Mouse (Mus musculus) limb, embryonic 13.5 days (tissue): ENCODE measurements around the gene Fuk. TPM values are rescaled to one million over a fixed set of nuclear protein-coding genes. Genes with fewer than 3 reads are reported as not detected.
"Not testable (repeated sequence)": the region's sequence is repeated elsewhere in the genome, so short reads cannot be mapped to it uniquely, and the experiment has no call there.

Experiments
- ATAC-seq: fragments of 200-750 bp; cut with Nextera tagmentation; 2 replicates; pipeline ENCODE4 v1.8.0; 2017; ENCODE audit warnings: low read depth, moderate number of reproducible peaks, moderate TSS enrichment; ENCODE audit not compliant: low FRiP score
- H3K27ac ChIP-seq: fragments of 300-500 bp; sonication (generic); 2 replicates; pipeline ENCODE4 v1.5.1; 2015; ENCODE audit warnings: inconsistent platforms, mild to moderate bottlenecking, moderate library complexity
- H3K27me3 ChIP-seq: fragments of 300-500 bp; sonication (generic); 2 replicates; pipeline ENCODE4 v1.6.1; 2015; ENCODE audit warnings: mild to moderate bottlenecking, inconsistent platforms
- H3K36me3 ChIP-seq: fragments of 300-500 bp; sonication (generic); 2 replicates; pipeline ENCODE4 v1.6.1; 2015; ENCODE audit warnings: inconsistent platforms, mild to moderate bottlenecking, moderate library complexity
- H3K4me1 ChIP-seq: fragments of 300-500 bp; sonication (generic); 2 replicates; pipeline ENCODE4 v1.6.1; 2015; ENCODE audit warnings: inconsistent platforms
- H3K4me2 ChIP-seq: fragments of 300-500 bp; sonication (generic); replicated peaks from 2 replicates; pipeline ENCODE4 v1.6.1; 2015; ENCODE audit warnings: inconsistent platforms, mild to moderate bottlenecking, moderate library complexity
- H3K4me3 ChIP-seq: fragments of 300-500 bp; sonication (generic); 2 replicates; pipeline ENCODE4 v1.5.1; 2015; ENCODE audit warnings: moderate library complexity, mild to moderate bottlenecking, inconsistent platforms
- H3K9ac ChIP-seq: fragments of 300-500 bp; sonication (generic); 2 replicates; pipeline ENCODE4 v1.6.1; 2015; ENCODE audit warnings: mild to moderate bottlenecking, inconsistent platforms
- H3K9me3 ChIP-seq: fragments of 300-500 bp; sonication (generic); 2 replicates; pipeline ENCODE4 v1.6.1; 2016; ENCODE audit warnings: inconsistent platforms
- WGBS: fragments of 180-500 bp; shearing (Covaris S2); methylation state at CpG from one replicate; pipeline ENCODE4 v1.1.7; 2015; 5-methylcytosine and 5-hydroxymethylcytosine counted together
- polyA plus RNA-seq: library from polyadenylated mRNA; unstranded; fragments of >200 nt; fragmentation: Nextera tagmentation; extraction: Ambion mirVana; gene quantifications from 2 replicates; pipeline ENCODE4 v1.2.1, GENCODE M21; 2015

Fuk gene
- polyA plus RNA-seq, 1 experiment from 2014 or later: 16.1 TPM

DNA sequence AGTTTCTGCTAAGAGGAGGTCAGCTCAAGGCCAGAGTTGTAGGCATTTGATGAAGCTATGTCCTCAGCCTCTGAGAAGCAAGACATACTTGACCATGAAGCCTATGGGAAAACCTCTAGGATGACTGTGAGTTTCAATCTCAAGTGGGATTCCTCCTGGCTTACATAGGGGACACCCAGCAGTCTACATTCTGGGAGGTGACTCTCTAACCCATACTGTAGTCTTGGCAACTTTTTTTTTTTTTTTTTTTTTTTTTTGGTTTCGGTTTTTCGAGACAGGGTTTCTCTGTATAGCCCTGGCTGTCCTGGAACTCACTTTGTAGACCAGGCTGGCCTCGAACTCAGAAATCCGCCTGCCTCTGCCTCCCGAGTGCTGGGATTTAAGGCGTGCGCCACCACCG is 27.4 kb upstream of the Fuk start:
- not testable (repeated sequence) for H3K9ac ChIP-seq, H3K4me2 ChIP-seq, H3K4me3 ChIP-seq, H3K9me3 ChIP-seq, H3K27me3 ChIP-seq, H3K27ac ChIP-seq, ATAC-seq
- Histone ChIP-seq H3K36me3 (peaks cover 22% of the 10 kb centered on the region), H3K4me1 (peaks cover 21% of the 10 kb centered on the region)
- 98% methylated on average over 6 of the region's 8 CpGs for WGBS

DNA sequence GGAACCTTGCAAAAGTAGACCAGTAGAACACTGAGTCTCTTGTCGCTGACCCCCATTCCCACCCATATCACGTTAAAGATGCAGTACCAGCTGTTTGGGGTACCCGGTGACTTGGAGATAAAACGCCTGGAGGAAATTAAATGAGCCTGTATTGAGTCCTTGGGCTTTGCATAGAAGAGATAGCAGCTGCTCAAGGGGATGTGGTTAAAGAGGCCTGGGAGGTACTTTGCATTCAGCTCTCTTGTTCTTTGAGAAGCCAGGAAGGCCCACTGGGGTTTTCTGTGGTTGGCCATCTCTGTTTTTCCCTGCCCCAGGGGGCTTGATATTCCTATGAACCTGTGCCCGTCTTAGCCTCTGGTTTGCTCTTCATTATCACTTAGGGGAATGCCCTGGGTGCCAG is 26.8 kb upstream of the Fuk start:
- no peak overlapping the region for H3K9ac ChIP-seq
- no peaks in the 10 kb centered on the region for H3K27me3 ChIP-seq
- H3K36me3 ChIP-seq: peaks cover 22% of the 10 kb centered on the region
- H3K9me3 ChIP-seq: no peaks in the 10 kb centered on the region
- H3K4me1 ChIP-seq: peaks cover 21% of the 10 kb centered on the region
- no peak overlapping the region for H3K4me2 ChIP-seq
- H3K4me3 ChIP-seq: no peak overlapping the region
- WGBS: 67% methylated on average over 5 of the region's 5 CpGs
- ATAC-seq: no peak
- no peak overlapping the region for H3K27ac ChIP-seq

DNA sequence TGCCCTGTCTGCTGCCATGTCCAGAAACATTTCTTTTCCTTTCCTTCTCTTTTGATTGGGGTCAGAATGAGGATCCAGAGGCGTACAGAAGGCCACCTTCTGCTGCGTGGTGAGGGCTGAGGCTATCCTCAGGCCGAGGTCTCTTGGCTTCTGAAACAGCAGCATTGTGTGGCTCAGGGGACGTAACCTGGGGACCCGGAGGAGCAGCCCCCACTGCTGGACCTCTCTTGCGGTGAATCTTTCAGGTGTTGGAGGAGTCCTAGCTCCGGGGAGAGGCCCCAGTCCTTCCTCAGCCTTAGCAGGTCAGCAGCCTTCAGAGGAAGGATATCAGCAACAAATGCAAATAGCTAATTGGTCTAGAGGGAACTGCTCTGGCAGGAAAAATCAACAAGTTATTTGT is 26.1 kb upstream of the Fuk start:
- Histone ChIP-seq H3K4me1 (peaks cover 21% of the 10 kb centered on the region), H3K9me3 (no peaks in the 10 kb centered on the region), H3K36me3 (peaks cover 22% of the 10 kb centered on the region), H3K4me2 (no peak overlapping the region), H3K27me3 (no peaks in the 10 kb centered on the region), H3K27ac (no peak overlapping the region), H3K4me3 (no peak overlapping the region), H3K9ac (no peak overlapping the region)
- 76% methylated on average over 7 of the region's 7 CpGs for WGBS
- no peak for ATAC-seq

DNA sequence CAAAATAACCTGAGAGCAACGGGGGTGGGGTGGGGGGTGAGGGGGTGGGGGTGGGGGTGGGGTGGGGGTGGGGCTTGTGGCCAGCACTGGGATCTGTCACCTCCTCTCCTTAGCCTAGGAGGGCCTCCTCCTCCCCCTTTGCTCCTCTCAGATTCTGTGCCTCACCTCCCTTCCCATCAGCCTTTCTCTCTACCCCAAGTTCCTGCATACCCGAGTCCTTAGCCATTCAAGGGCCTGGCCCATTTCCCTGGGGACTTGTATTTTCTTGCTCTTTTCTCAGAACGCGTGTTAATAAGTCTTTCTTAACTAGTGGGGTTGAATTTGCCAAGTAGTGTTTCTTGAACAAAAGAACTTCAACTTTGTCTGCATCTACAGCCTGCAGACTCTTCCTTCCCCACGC is 24.4 kb upstream of the Fuk start:
- Histone ChIP-seq H3K4me3 (no peak overlapping the region), H3K27ac (no peak overlapping the region), H3K4me2 (no peak overlapping the region), H3K9me3 (no peaks in the 10 kb centered on the region), H3K27me3 (no peaks in the 10 kb centered on the region), H3K4me1 (peaks cover 27% of the 10 kb centered on the region), H3K36me3 (peaks cover 29% of the 10 kb centered on the region), H3K9ac (no peak overlapping the region)
- ATAC-seq: no peak
- 45% methylated on average over 4 of the region's 5 CpGs for WGBS

DNA sequence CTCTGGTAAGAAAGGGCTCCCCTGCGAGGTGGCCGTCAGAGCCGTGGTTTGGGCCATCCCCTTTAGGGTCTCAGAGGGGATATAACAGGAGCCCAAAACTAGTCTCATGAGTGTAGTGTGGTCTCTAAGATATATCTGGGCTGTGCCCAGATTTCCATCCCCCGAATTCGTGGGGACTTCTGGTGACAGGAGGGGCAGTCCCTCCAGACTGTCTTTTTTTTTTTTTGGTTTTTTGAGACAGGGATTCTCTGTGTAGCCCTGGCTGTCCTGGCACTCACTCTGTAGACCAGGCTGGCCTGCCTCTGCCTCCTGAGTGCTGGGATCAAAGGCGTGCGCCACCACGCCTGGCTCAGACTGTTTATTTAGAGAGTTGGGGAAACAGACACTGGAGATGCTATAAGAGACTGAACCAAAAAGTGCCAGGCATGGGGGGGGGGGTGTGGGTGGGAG is 23.4 kb upstream of the Fuk start:
- H3K9me3 ChIP-seq: no peaks in the 10 kb centered on the region
- H3K4me2 ChIP-seq: no peak overlapping the region
- no peaks in the 10 kb centered on the region for H3K27me3 ChIP-seq
- no peak for ATAC-seq
- peaks cover 23% of the 10 kb centered on the region for H3K36me3 ChIP-seq
- H3K4me1 ChIP-seq: peaks cover 36% of the 10 kb centered on the region
- H3K9ac ChIP-seq: no peak overlapping the region
- WGBS: 66% methylated on average over 8 of the region's 8 CpGs
- no peak overlapping the region for H3K27ac ChIP-seq
- H3K4me3 ChIP-seq: no peak overlapping the region

DNA sequence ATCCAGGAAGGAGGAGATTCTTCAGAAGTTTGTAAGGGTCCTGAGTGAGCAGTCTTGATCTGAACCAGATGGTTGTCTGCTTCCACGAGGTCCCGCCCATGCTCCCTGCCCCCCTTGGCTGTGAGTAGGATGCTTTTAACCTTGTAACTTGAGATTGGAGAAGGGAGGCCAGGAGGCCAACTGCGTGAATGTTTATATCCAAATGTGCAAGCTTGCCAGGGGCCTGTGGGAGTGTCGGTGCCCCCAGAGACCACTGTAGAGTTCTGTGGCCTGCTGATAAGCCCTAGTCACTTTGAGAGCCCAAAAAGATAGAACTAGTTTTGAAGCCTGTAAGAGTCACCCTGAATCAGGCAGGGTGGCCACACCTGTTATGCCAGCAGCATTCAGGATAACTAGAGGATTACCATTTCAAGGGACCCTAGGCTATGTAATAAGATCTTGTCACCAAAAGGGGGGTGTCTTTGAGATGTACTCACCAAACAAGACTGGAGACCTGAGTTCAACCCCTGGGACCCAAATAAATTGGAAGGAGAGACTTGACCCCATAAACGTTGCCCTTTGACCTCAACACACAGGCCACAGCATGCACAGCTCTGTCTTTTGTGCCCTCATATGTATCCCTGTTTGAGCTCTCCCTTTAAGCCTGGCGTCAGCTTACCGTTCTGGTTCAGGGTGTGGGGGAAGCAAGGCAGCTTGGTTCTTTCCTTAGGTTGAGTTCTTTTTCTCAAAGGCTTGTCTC is 19.4 kb upstream of the Fuk start:
- WGBS: 7% methylated on average over 7 of the region's 7 CpGs

DNA sequence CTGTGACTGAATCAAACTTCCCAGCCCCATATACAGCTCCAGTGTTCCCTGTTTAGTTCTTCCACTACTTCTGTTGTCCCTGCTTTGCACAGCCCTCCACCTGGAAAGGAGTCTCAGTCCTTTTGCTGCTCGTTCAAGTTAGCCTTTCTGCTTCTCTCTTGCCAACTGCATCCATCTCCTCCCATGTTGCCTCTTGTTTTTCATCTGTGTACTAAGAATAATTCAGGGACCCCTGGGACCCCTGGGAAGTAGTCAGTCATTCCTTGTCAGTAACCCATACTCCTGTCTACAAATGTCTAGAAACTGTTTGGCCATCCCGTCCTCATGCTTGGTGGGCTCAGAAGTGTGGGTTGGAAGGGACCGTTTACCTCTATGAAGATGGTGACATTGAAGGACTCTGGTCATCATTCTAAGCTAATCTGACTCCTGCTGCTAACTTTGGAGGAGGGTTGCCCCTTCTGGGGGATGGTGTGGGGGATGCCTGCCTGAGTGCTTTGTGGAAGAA is 18.5 kb upstream of the Fuk start:
- WGBS: 4% methylated on average over 3 of the region's 3 CpGs
- H3K27ac ChIP-seq: peak overlapping the region; percentile 87

More for the DNA sequence above, 19.4 kb upstream of the Fuk start:
- peak overlapping the region; percentile 87 for H3K27ac ChIP-seq
- H3K4me1 ChIP-seq: peaks cover 36% of the 10 kb centered on the region
- no peaks in the 10 kb centered on the region for H3K27me3 ChIP-seq
- ATAC-seq: no peak
- peaks cover 11% of the 10 kb centered on the region for H3K36me3 ChIP-seq
- H3K4me3 ChIP-seq: peak overlapping the region; percentile 80
- no peaks in the 10 kb centered on the region for H3K9me3 ChIP-seq
- H3K4me2 ChIP-seq: peak overlapping the region; percentile 93
- H3K9ac ChIP-seq: peak overlapping the region; percentile 91

DNA sequence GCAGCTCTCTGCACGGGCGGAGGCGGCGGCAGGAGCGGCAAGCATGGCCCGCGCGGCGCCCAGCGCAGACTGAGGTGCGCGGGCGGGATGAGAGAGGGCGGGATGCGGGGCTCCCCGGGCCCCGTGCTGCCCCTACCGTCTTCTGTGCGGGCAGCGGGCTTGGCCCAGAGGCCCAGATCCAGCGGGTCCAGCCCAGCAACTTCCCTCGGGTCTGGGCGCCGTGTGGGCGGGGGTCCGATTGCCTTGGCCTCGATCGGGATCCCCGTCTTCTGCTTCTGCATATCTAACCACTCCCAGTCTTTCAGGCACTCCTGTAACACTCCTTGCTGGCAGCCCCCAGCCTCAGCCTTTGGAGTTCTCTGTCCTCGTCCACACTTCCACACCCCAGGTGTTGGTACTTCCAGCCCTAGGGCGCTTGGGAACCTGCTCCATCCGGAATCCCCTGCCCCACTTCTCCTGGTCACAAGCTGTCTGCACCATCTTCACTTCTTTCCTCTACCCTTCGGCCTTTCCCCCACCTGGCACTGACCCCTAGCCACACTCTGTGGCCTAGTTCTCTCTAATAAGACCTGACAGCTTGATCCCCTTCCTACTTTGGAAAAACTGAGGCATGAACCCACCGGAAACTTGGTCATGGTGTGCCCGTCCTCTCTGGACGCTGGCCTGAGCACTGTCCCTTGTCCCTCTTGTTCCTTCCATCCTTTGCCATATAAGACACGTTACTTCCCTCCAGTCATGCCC is 17.9 kb upstream of the Fuk start:
- Histone ChIP-seq H3K36me3 (peaks cover 11% of the 10 kb centered on the region), H3K4me2 (peak overlapping the region; percentile 93), H3K27ac (peak overlapping the region; percentile 87), H3K27me3 (no peaks in the 10 kb centered on the region), H3K9ac (peak overlapping the region; percentile 91), H3K4me3 (peak overlapping the region; percentile 80), H3K9me3 (no peaks in the 10 kb centered on the region), H3K4me1 (peaks cover 27% of the 10 kb centered on the region)
- ATAC-seq: peak; percentile 9
- under 1% methylated on average over 37 of the region's 37 CpGs for WGBS

More for the DNA sequence above, 18.5 kb upstream of the Fuk start:
- H3K36me3 ChIP-seq: peaks cover 11% of the 10 kb centered on the region
- no peaks in the 10 kb centered on the region for H3K27me3 ChIP-seq
- peak overlapping the region; percentile 93 for H3K4me2 ChIP-seq
- ATAC-seq: no peak
- H3K4me3 ChIP-seq: peak overlapping the region; percentile 80
- H3K9ac ChIP-seq: peak overlapping the region; percentile 91
- H3K9me3 ChIP-seq: no peaks in the 10 kb centered on the region
- peaks cover 31% of the 10 kb centered on the region for H3K4me1 ChIP-seq

DNA sequence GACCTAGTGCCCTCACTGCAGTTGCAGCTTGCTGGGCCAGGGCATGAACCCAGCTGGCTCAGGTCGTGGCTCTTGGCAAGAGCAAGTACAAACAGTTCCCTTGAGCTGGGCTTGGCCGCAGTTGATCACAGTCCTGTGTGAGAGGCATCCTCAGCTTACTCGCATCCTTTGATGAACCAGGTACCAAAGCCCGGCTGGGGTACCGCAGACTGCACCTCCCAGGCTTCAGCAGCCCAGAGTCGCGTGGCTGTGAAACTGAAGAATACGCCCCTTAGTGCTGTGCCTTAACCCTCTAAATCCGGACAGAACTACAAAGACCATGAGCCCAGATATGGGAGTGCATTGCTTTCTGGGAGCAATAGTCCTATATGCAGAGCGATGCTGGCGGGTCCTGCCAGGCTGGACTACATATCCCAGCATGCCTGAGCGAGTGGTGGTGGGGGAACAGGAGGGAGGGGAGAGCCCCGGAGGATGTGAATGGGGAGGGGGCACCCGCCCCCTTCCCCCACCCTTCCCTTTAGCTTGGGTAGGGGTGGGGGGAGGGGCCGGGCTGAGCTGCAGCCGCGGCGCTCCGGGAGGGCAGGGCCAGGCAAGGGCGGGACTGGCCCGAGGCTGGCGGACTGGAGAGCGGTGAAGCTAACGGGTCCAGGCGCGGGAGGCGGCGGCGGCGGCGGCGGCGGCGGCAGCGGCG is 17.2 kb upstream of the Fuk start, which contains the start of gene St3gal2:
Gene St3gal2, plus strand, starts transcription at position 582 of the 691 bp plus-strand sequence.
- peak within 1 kb of the TSS; percentile 91 for H3K9ac ChIP-seq
- peak within 1 kb of the TSS; percentile 80 for H3K4me3 ChIP-seq
- peaks cover 26% of the 10 kb centered on the region for H3K4me1 ChIP-seq
- WGBS: under 1% methylated on average over 30 of the region's 36 CpGs
- H3K36me3 ChIP-seq: peaks cover 9% of the 10 kb centered on the region
- peak within 1 kb of the TSS; percentile 93 for H3K4me2 ChIP-seq
- H3K27ac ChIP-seq: peak within 1 kb of the TSS; percentile 87
- H3K9me3 ChIP-seq: no peaks in the 10 kb centered on the region
- ATAC-seq: peak; percentile 98
- no peaks in the 10 kb centered on the region for H3K27me3 ChIP-seq

DNA sequence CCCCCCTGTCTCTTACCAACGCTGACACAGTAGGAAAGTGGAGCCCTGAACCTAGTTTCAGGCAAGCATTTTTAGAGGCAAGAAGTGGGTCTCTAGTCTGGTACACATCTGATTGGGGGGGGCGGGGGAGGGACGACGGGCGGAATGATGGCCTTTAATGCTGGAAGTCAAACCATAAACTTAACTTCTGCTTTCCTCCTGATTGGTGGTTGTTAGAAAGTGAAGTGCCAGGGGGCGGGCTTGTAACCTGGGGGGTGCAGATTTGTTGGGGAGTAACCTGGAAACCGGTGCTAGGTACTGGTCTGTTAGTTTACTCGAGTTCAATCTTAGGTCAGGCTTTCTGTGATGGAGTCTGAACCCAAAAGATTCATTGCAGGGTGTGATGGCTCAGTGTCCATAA is 16.2 kb upstream of the Fuk start:
- WGBS: 42% methylated on average over 8 of the region's 8 CpGs
- H3K4me3 ChIP-seq: no peak overlapping the region
- peaks cover 6% of the 10 kb centered on the region; the same call in 1 of the 2 replicates for H3K36me3 ChIP-seq
- H3K4me2 ChIP-seq: no peak overlapping the region
- 0 out of 2 replicates have a peak overlapping the region, but pooled peaks have one; percentile 22 for H3K27ac ChIP-seq
- peaks cover 26% of the 10 kb centered on the region for H3K4me1 ChIP-seq
- ATAC-seq: no peak
- H3K9ac ChIP-seq: no peak overlapping the region
- H3K27me3 ChIP-seq: no peaks in the 10 kb centered on the region
- H3K9me3 ChIP-seq: no peaks in the 10 kb centered on the region

DNA sequence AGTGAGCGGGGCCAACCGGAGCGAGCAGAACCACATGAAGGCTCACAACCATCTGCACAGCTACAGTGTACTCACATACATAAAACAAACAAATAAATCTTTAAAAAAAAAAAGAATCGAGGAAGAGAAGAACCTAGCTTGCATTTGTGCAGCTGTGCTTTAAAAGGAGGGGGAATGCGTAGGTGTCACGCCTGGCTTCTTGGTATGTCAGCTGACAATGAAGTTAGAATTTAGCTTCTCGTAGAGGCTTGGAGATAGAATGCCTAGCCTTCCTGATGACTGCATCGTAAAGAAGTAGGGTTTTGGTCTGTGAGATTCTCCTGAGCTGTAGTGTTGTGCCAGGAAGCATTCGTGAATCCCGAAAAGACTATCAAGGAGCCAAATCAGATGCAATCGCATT is 15.7 kb upstream of the Fuk start:
- WGBS: 80% methylated on average over 11 of the region's 11 CpGs
- H3K9me3 ChIP-seq: no peaks in the 10 kb centered on the region
- H3K4me2 ChIP-seq: no peak overlapping the region
- no peak for ATAC-seq
- no peak overlapping the region for H3K27ac ChIP-seq
- peaks cover 6% of the 10 kb centered on the region; the same call in 1 of the 2 replicates for H3K36me3 ChIP-seq
- H3K9ac ChIP-seq: no peak overlapping the region
- H3K4me3 ChIP-seq: no peak overlapping the region
- H3K27me3 ChIP-seq: no peaks in the 10 kb centered on the region
- peaks cover 26% of the 10 kb centered on the region for H3K4me1 ChIP-seq

DNA sequence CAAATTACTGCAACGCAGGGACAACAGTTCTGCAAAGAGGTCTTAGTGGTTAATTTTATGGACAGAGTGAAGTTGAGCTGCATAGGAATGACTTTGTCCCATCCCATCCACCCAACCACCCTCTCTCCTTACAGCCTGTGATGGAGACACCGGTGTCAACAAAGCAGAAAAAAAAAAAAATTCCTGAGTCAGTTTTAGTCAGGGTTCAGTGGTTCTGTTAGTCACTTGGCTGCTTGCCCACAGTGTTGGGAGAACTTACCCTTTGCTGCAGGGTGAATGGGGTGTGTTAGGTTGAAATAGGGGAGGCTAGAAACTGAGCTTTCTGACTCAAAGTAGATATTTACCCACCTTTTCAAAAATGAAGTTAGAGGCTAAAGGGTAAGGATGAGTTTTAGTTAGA is 15.1 kb upstream of the Fuk start:
- no peaks in the 10 kb centered on the region for H3K9me3 ChIP-seq
- no peak overlapping the region for H3K27ac ChIP-seq
- H3K27me3 ChIP-seq: no peaks in the 10 kb centered on the region
- H3K36me3 ChIP-seq: 0 out of 2 replicates have a peak, but pooled peaks cover under 1% of the 10 kb centered on the region
- no peak overlapping the region for H3K4me3 ChIP-seq
- 78% methylated on average over 2 of the region's 2 CpGs for WGBS
- no peak overlapping the region for H3K4me2 ChIP-seq
- ATAC-seq: no peak
- no peak overlapping the region for H3K9ac ChIP-seq
- H3K4me1 ChIP-seq: peaks cover 26% of the 10 kb centered on the region
